Mouse (Mus musculus) stomach, embryonic 16.5 days (tissue): ENCODE data around the gene Nlrp10. TPM values are rescaled to one million over a fixed set of nuclear protein-coding genes. Genes with fewer than 3 reads are reported as not detected.

Experiments
- ATAC-seq: fragments of 200-750 bp; cut with Nextera tagmentation; 2 replicates; pipeline ENCODE4 v1.8.0; 2017; ENCODE audit warnings: moderate number of reproducible peaks, moderate TSS enrichment; ENCODE audit not compliant: insufficient read depth, low FRiP score
- H3K27ac ChIP-seq: fragments of 300-500 bp; sonication (generic); 2 replicates; pipeline ENCODE4 v1.5.1; 2014; ENCODE audit warnings: low read length
- H3K27me3 ChIP-seq: fragments of 300-500 bp; sonication (generic); 2 replicates; pipeline ENCODE4 v1.6.1; 2014; ENCODE audit warnings: low read length, control low read depth, mixed read lengths; ENCODE audit not compliant: control insufficient read depth, insufficient read depth
- H3K36me3 ChIP-seq: fragments of 300-500 bp; sonication (generic); 2 replicates; pipeline ENCODE4 v1.6.1; 2014; ENCODE audit warnings: low read length; ENCODE audit not compliant: control insufficient read depth, insufficient read depth
- H3K4me1 ChIP-seq: fragments of 300-500 bp; sonication (generic); 2 replicates; pipeline ENCODE4 v1.6.1; 2014; ENCODE audit warnings: low read length, control low read depth, mixed read lengths; ENCODE audit not compliant: control insufficient read depth, insufficient read depth
- H3K4me2 ChIP-seq: fragments of 300-500 bp; sonication (generic); 2 replicates; pipeline ENCODE4 v1.6.1; 2014; ENCODE audit warnings: low read depth, low read length, mixed read lengths
- H3K4me3 ChIP-seq: fragments of 300-500 bp; sonication (generic); replicated peaks from 2 replicates; pipeline ENCODE4 v1.5.1; 2014; ENCODE audit warnings: mild to moderate bottlenecking, low read length
- H3K9ac ChIP-seq: fragments of 300-500 bp; sonication (generic); 2 replicates; pipeline ENCODE4 v1.6.1; 2014; ENCODE audit warnings: low read length
- H3K9me3 ChIP-seq: fragments of 300-500 bp; sonication (generic); replicated peaks from 2 replicates; pipeline ENCODE4 v1.6.1; 2016; ENCODE audit warnings: low read length, control low read depth; ENCODE audit not compliant: control insufficient read depth
- WGBS: fragments of 180-500 bp; shearing (Covaris S2); extraction: QIAGEN DNeasy Blood & Tissue Kit; methylation state at CpG from one replicate; pipeline ENCODE4 v1.1.7; 2014; 5-methylcytosine and 5-hydroxymethylcytosine counted together
- polyA plus RNA-seq: library from polyadenylated mRNA; unstranded; fragments of >200 nt; fragmentation: Nextera tagmentation; extraction: Ambion mirVana; gene quantifications from 2 replicates; pipeline ENCODE4 v1.2.1, GENCODE M21; 2015

The Nlrp10 gene
- polyA plus RNA-seq, 1 experiment from 2014 or later: 0.89 TPM

DNA sequence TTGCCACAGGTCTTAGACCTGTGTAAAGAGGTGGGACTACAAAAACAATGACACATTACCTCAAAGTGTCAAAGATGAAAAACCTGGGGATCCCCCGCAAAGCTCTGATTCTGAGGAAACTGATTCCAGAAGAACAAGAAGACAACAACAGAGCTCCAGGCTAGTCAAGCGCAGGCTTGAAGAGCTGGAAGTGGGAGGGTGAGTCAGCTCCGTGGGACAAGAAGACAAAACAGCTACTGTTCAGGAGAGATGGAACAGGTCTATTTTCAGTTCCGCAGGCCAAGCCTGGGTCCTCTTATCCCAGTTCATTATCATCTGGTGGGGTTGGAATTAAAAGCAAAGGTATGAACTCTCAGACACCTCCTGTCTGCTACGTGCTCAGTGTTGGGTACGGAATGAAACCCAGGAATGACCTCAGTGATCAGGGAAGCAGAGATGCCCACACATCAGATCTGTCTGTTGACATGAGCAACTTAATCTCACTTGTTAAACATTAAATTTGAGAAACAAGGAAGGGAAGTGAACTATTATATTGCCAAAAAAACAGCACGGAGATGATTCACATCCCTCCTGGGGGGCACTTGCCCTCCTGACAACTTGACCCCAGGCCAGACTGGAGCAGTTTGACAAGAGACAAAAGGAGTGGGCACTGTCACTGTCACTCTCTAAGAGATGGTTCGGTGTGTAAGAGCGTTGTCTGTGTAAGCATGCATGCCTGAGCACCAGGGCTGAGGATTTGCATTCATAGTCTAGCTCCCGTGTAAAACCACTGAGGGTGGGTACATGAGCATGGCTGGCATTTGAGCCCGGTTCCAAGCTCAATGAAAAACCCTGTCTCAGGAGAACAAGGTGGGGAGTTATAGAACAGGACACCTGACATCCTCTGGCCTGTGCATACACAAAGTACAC, 1.4 kb downstream of the Nlrp10 start:
- no peak overlapping the region for H3K4me3 ChIP-seq
- H3K9ac ChIP-seq: no peak overlapping the region
- no peak overlapping the region for H3K27ac ChIP-seq
- H3K4me1 ChIP-seq: no peaks in the 10 kb centered on the region
- 71% methylated on average over 11 of the region's 11 CpGs for WGBS
- no peaks in the 10 kb centered on the region for H3K9me3 ChIP-seq
- no peak overlapping the region for H3K4me2 ChIP-seq
- H3K27me3 ChIP-seq: no peaks in the 10 kb centered on the region
- H3K36me3 ChIP-seq: no peaks in the 10 kb centered on the region
- no peak for ATAC-seq

DNA sequence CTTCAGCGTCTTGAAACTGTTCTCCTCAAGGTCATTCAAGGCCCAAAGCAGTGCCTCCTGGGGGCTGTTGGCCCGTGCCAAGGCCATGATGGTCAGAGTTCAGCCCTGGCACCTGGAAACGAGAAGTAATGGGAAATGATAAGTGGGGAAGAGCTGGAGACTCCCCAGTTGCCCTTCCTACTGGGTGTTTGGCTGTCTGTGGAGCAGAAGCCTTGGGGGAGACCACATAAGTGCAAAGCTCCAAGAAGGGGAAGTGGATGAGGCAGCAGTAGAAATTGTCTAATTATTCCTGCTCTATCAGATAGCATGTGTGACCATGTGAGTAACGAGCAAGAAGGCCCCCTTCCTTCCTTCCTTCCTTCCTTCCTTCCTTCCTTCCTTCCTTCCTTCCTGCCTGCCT, 2.9 kb downstream of the Nlrp10 start:
- Histone ChIP-seq H3K9ac (no peak overlapping the region), H3K9me3 (no peaks in the 10 kb centered on the region), H3K27me3 (no peaks in the 10 kb centered on the region), H3K27ac (no peak overlapping the region), H3K4me3 (no peak overlapping the region), H3K4me1 (no peaks in the 10 kb centered on the region), H3K36me3 (no peaks in the 10 kb centered on the region), H3K4me2 (no peak overlapping the region)
- 60% methylated on average over 4 of the region's 4 CpGs for WGBS
- no peak for ATAC-seq

DNA sequence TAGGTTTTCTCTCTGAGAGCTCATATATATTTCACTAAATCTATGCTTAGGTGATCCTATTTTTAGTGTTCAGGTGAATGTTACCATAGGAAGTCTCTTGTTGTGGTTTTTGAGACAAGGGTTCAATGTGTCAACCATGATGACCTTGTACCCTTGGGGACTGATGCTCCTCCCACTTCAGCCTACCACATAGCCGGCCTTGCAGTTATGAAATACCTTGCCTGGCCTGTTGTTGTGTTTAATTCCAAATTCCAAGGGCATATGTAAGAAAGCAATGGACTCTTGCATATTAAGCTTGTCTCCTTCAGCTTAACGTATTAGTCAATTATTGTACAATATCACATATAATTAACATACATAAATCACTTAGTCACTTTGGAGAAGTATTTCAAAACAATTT, 26.0 kb downstream of the Nlrp10 start:
- Histone ChIP-seq H3K4me3 (no peak overlapping the region), H3K9ac (no peak overlapping the region), H3K27me3 (no peaks in the 10 kb centered on the region), H3K27ac (no peak overlapping the region), H3K4me2 (no peak overlapping the region), H3K9me3 (no peaks in the 10 kb centered on the region), H3K4me1 (no peaks in the 10 kb centered on the region), H3K36me3 (no peaks in the 10 kb centered on the region)
- WGBS: 80% methylated on average over 2 of the region's 2 CpGs
- ATAC-seq: no peak

DNA sequence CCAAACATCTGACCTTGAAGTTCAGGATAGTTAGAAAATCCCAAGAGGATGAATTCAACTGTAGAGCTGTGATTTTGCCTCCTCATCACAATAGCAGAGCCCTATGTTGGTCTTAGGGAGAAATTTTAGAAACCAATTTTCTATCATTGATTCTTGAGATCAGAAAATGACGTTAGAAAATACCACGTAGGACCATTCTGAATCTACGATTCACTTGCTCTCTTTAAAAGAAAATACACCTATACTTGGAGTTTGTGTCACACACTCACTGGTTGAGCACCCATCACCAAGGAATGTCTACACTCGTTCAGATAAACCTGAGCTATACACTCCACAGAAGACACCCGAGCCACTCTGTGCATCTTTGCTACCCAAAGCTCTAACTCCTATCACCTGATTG, 35.7 kb downstream of the Nlrp10 start, which contains the start of gene Olfr519:
Gene Olfr519 (minus strand): TSS at position 101 of the 400 bp plus-strand sequence.
- WGBS: 84% methylated on average over 5 of the region's 5 CpGs
- no peak for ATAC-seq

DNA sequence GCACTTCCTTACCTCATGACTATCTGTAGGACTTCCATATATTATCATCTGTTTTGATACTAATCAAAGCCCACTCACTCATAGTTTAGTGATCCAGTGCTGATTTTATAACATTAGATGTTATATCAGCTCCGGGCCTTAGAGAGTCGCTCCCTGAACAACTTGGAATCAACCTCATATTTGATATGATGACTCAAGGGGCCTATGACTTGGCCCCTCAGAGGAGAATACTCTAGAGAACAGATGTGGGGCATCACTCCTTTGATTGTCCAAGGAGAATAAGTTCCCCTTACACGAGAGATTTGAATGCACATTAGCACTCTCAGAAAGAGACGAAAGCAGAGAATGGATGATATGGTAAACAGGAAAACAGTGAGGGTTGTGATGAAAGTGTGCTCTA, 45.1 kb downstream of the Nlrp10 start, which contains the start of gene Olfr518:
Gene Olfr518 (minus strand): TSS at position 101 of the 400 bp plus-strand sequence.
- H3K4me1 ChIP-seq: no peaks in the 10 kb centered on the region
- no peak for ATAC-seq
- no peak within 1 kb of the TSS for H3K9ac ChIP-seq
- no peak within 1 kb of the TSS for H3K4me2 ChIP-seq
- H3K27me3 ChIP-seq: no peaks in the 10 kb centered on the region
- 77% methylated on average over 4 of the region's 4 CpGs for WGBS
- no peaks in the 10 kb centered on the region for H3K36me3 ChIP-seq
- no peak within 1 kb of the TSS for H3K27ac ChIP-seq
- no peak within 1 kb of the TSS for H3K4me3 ChIP-seq
- no peaks in the 10 kb centered on the region for H3K9me3 ChIP-seq

More for the DNA sequence above, 35.7 kb downstream of the Nlrp10 start, which contains the start of gene Olfr519:
- H3K4me2 ChIP-seq: no peak within 1 kb of the TSS
- H3K9me3 ChIP-seq: no peaks in the 10 kb centered on the region
- no peaks in the 10 kb centered on the region for H3K27me3 ChIP-seq
- no peaks in the 10 kb centered on the region for H3K36me3 ChIP-seq
- H3K9ac ChIP-seq: no peak within 1 kb of the TSS
- no peaks in the 10 kb centered on the region for H3K4me1 ChIP-seq
- H3K4me3 ChIP-seq: no peak within 1 kb of the TSS
- H3K27ac ChIP-seq: no peak within 1 kb of the TSS

DNA sequence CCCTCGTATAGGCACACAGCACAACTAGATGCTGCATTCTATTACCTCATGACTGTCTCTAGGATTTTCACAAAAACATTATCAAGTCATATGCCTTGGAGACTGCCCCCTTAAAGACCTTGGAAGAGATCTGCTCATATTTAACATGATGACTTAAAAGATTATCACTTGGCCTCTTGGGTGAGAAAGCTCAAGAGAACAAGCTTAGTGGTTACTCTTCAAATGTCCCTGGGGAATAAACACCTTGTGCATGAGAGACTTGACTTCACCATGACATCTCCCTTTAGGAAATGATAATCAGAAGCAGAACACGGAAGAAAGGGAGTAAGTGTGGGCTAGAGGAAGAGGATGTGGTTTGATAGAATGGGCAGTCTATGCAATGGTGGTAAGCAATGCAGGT, 57.7 kb downstream of the Nlrp10 start, which contains the start of gene Olfr517:
Gene Olfr517 (minus strand): TSS at position 101 of the 400 bp plus-strand sequence.
- H3K4me3 ChIP-seq: no peak within 1 kb of the TSS
- H3K9ac ChIP-seq: no peak within 1 kb of the TSS
- WGBS: 54% methylated on average over 2 of the region's 2 CpGs
- H3K4me1 ChIP-seq: no peaks in the 10 kb centered on the region
- H3K4me2 ChIP-seq: no peak within 1 kb of the TSS
- H3K36me3 ChIP-seq: no peaks in the 10 kb centered on the region
- H3K27ac ChIP-seq: no peak within 1 kb of the TSS
- H3K9me3 ChIP-seq: no peaks in the 10 kb centered on the region
- no peaks in the 10 kb centered on the region for H3K27me3 ChIP-seq
- no peak for ATAC-seq

Other genes starting within 250 kb of the Nlrp10 start
- not detected in 2 replicates for gene Olfr512, start 216.9 kb downstream of the Nlrp10 start, polyA plus RNA-seq
- gene Olfr513, start 179.2 kb downstream of the Nlrp10 start, polyA plus RNA-seq: not detected in 2 replicates
- not detected in 2 replicates for gene Olfr514, start 104.2 kb downstream of the Nlrp10 start, polyA plus RNA-seq
- gene Olfr516, start 79.6 kb downstream of the Nlrp10 start, polyA plus RNA-seq: not detected in 2 replicates
- gene Olfr517, start 57.8 kb downstream of the Nlrp10 start, polyA plus RNA-seq: not detected in 2 replicates
- not detected in 2 replicates for gene Olfr518, start 45.2 kb downstream of the Nlrp10 start, polyA plus RNA-seq
- gene Olfr519, start 35.8 kb downstream of the Nlrp10 start, polyA plus RNA-seq: not detected in 2 replicates
- 60.7 and 63.5 TPM in 2 replicates for gene Eif3f, start 4.2 kb upstream of the Nlrp10 start, polyA plus RNA-seq
- gene Tub, start 20.2 kb upstream of the Nlrp10 start, polyA plus RNA-seq: 2.1 and 2.6 TPM in 2 replicates
- 2.4 and 2.9 TPM in 2 replicates for gene Ric3, start 153.2 kb upstream of the Nlrp10 start, polyA plus RNA-seq
- 5.2 and 8.3 TPM in 2 replicates for gene Lmo1, start 245.0 kb upstream of the Nlrp10 start, polyA plus RNA-seq